Mouse (Mus musculus): Measurements from ENCODE around the gene Gm2026. TPM values are rescaled to one million over a fixed set of nuclear protein-coding genes. Genes with fewer than 3 reads are reported as not detected.

The Gm2026 gene
- 13.3 and 20.0 TPM in 2 replicates for polyA plus RNA-seq (2015; fragmentation: Nextera tagmentation; extraction: Ambion mirVana)

DNA sequence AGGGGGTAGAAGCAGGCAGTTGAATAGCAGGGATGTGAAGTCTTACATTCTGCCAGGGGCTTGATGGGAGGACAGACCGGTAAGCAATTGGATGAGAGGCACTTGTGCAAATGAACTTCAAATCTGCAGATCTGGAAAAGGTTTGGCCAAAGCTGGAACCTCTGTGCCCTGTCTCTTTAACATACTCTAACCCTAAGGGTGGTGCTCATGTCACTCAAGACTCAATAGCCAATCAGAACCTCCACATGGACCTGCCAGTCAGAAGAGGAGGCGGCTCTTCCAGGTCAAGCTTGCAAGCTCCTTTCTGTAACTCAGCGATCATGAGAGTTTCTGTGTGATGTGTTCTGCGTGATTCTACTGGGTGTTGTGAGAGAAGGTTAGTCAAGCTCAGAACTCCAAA, at the start of gene Gm2026:
TSS of gene Gm2026 (plus strand) at position 301 of the 400 bp plus-strand sequence.

GRCm38 (mm10) chr2:175931000-175931399, 34.1 kb upstream of the Gm2026 start, which contains the start of gene Zfp966:
TSS of gene Zfp966 (minus strand) at chr2:175931100.

Other genes with a start within 250 kb of the Gm2026 start
- not detected in 2 replicates for gene Gm2007, start 223.8 kb upstream of the Gm2026 start, polyA plus RNA-seq (2015; fragmentation: Nextera tagmentation; extraction: Ambion mirVana)
- gene Gm14288, start 164.2 kb upstream of the Gm2026 start, polyA plus RNA-seq (2015; fragmentation: Nextera tagmentation; extraction: Ambion mirVana) = 1.6 and 2.7 TPM in 2 replicates
- 21.3 and 24.2 TPM in 2 replicates for gene Gm6710, start 96.1 kb upstream of the Gm2026 start, polyA plus RNA-seq (2015; fragmentation: Nextera tagmentation; extraction: Ambion mirVana)
- 0.80 and 1.2 TPM in 2 replicates for gene Zfp966, start 34.2 kb upstream of the Gm2026 start, polyA plus RNA-seq (2015; fragmentation: Nextera tagmentation; extraction: Ambion mirVana)
- 0.54 and 0.65 TPM in 2 replicates for gene Gm2004, start 184.5 kb downstream of the Gm2026 start, polyA plus RNA-seq (2015; fragmentation: Nextera tagmentation; extraction: Ambion mirVana)